Mouse (Mus musculus) cerebellum, postnatal 36 days (tissue): ENCODE measurements around the gene Zfp518b.

Experiments
- DNase-seq, 2 experiments: peaks; one replicate each; pipeline ENCODE4 v3.0.0; 2021 to 2022; ENCODE audit warnings: mixed read lengths in 2 of 2

Zfp518b gene

DNA sequence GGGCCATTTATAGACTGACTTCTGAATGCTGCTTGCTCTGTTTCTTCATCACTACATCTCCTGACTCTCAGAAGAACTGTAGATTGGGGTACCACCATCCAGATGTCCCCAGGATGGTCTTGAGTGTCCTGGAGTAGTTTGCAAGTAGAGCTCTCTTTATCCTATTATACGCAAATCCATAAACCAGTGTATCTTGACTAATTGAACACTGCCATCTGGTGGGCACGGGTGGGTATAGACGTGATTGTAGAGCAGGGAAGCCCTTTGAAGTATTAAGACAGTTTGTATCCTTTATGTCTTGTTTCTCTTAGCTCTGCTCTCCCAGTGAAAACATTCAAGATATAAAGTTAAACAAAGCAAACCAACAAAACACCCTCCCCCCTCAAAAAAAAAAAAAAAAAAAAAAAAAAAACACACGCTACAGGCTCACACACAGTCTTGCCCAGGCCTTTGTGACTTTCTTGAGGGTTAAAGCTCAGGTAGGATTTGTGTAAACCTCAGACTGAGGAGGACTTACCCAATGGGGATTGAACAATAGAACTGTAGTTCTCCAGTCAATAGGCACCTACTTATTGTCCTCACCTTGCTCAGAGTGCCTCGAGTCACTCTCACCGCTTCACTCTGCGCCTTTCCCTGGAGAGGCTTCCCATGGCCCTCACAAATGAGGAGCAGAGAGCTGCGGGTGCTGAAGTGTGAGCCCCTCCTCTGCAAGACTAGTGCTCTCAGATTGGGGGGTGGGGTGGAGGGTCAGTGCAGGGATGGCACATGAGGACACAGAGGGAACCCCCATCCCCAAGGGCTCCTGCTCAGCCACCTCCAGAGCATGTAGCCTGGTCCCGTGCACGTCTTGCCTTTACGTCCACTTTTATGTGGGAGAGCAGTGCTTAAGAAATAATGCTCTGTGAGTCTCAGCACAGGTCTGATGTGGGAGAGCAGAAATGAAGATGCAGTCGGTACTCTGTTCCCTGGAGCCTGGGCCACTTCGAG, 51.9 kb downstream of the Zfp518b start:
- DNase-seq: peak; percentile 84 to 86

DNA sequence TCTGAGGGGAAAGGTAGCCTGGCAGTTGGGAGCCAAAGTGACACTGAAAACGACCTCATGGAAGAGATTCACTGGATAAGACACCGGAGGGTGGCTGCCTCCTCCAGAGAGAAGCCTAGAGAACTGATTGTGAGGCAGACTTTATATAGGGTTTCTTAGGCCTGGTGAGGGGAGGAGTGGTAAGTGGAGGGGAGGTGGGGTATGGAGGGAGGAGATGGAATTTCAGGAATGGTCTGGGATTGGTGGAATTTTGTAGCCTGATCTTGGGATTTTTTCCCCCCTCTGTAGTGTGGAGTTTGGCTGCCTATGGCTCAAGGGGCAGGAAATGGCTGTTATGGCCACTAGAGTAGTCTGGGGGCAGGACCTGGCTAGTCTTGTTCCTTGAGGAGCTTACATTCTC, 56.6 kb downstream of the Zfp518b start:
- no peak for DNase-seq

DNA sequence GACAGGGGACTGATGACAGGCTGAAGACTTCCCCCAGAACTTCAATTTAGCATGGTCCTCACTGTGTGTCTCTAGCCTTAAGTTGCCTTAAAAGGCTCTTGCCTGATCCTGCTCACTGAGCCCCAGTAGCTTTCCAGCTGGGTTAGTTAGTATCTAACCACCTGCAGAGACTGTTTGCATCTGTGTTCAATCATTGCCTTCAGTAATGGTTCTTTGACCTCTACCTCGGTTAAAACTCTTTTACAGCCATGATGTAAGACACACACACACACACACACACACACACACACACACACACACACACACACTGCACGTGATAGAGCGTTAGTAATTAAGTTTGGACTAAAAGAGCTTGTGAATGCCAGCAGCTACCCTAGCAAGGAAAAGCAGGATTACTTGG, 57.7 kb downstream of the Zfp518b start:
- DNase-seq: no peak

DNA sequence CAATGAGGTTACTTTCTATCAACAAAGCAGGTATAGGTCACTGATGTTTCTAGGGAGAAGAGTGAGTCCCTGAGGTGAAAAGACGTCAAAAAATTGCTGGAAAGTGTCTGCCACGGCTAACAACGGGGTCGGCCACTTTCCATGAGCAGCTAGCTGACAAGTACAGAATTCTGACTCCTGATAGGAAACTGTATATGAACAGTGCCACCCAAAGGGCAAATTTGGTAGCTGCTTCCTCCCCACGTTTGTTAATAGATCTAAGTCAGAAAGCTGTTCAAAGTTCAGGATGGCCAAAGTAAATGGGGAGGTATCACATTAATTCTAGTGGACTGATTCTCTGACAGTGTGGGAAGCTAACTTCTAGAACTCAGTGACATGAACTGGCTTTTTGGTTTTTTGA, 63.8 kb downstream of the Zfp518b start:
- DNase-seq: peak; percentile 58 to 73

DNA sequence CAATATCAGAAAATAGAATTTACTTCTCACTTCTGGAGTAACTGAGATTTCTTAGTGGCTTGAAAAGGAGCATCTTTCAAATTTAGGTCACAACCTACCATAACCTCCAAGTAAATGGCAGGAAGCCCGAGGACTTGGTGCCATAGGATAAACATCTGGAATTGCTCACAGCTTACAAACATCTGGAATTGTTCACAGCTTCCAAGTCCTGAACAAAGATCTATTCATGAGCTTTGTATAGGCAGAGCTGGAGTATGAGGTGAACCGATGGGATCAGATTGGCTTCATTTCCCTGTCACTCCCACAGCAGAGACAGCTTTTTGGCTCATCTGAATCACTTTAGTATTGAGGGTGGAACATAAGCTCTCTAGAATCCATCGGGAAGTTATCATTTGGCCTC, 65.7 kb downstream of the Zfp518b start:
- DNase-seq: no peak
